Mouse (Mus musculus) gastrocnemius, adult 2 months (tissue): ENCODE data around the gene Abcb6. TPM values are rescaled to one million over a fixed set of nuclear protein-coding genes. Genes with fewer than 3 reads are reported as not detected.

Source experiments
- DNase-seq: peaks from one replicate; pipeline ENCODE4 v3.0.0; 2022
- H3K27ac ChIP-seq: fragments of 200-600 bp; 2 replicates; pipeline ENCODE4 v1.8.1; 2022; ENCODE audit warnings: mild to moderate bottlenecking
- H3K4me3 ChIP-seq: fragments of 200-600 bp; 2 replicates; pipeline ENCODE4 v1.8.1; 2022; ENCODE audit warnings: mild to moderate bottlenecking, moderate library complexity
- CTCF ChIP-seq: fragments of 200-600 bp; IDR thresholded peaks from 2 replicates; pipeline ENCODE4 v1.8.1; 2022; ENCODE audit warnings: antibody characterized with exemption, mild to moderate bottlenecking, moderate library complexity
- intact Hi-C: fragments of 180-260 bp; cut with DNase I; formaldehyde crosslinking; loops from one replicate; pipeline ENCODE4 v1.15.1; 2025
- long read RNA-seq, 2 experiments: library from polyadenylated mRNA; stranded (forward); transcript quantifications; one replicate each; pipeline ENCODE4 v2.0.0; 2021
- total RNA-seq, 2 experiments: library from RNA; stranded (reverse); gene quantifications; 2 replicates each; pipeline ENCODE4 v1.2.3; 2021

Abcb6 gene
- 10 to 100 TPM; 18.9 to 20.4 TPM for total RNA-seq
- long read RNA-seq, experiment 1, transcript Abcb6-201 (19 exons, 2,966 nt), result major isoform, 46 of 50 reads
- long read RNA-seq, experiment 1, partial matches to known transcripts, result 2 of 50 reads
- long read RNA-seq, experiment 1, other reads (novel, unspliced or antisense), result 2 of 50 reads
- long read RNA-seq, experiment 2, transcript Abcb6-201 (19 exons, 2,966 nt), result major isoform, 40 of 48 reads
- long read RNA-seq, experiment 2, partial matches to known transcripts, result 3 of 48 reads
- long read RNA-seq, experiment 2, other reads (novel, unspliced or antisense), result 5 of 48 reads

DNA sequence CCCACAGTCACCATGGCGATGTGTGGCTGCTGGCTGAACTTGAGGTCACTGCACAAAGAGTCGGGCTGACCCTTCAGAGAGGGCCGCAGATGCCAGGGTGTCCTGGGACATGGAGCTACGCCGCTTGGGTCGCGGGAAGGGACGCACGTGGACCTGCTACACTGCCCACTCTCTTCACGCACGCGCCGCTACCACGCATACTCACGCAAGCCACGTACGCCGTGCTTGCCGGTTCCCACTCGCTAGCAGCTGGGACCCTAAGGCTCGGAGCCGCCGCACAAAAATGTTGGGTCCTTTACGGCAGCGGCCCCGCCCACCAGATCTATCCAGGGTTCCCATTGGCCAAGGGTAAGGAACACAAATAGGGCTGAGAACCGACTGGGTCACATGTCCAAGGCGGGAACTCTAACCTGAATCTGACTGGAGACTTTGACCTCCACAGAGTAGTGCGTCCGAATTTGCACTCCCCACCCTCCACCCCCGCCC is at the start of gene Abcb6:
Gene Abcb6 (minus strand): TSS at position 288 of the 486 bp plus-strand sequence.
- no peak for TF ChIP-seq CTCF
- peak within 1 kb of the TSS; percentile 88 for H3K27ac ChIP-seq
- peak within 1 kb of the TSS; percentile 76 for H3K4me3 ChIP-seq
- peak; percentile 91 for DNase-seq
- intact Hi-C loops, result no loop called here

DNA sequence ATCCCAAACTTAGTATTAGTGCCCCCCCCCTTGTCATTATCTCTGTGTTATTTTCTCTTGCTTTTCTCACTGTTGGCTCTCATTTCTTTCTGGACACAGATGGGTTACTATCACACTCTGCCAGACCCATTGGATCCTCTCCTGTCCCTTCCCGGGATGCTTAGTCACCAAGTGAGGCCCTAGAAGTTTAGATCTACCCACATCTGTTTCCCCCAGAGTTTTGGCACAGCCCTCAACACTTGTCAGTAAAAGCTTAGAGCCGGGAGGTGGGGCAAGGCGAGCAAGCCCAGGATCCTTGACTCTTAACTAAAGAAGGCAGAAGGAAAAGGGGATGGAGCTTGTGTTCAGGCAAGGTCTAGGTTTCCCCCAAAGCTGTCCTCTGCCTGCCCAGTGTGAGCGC is 49.0 kb upstream of the Abcb6 start:
- H3K27ac ChIP-seq, result no peak overlapping the region
- no peak for TF ChIP-seq CTCF
- H3K4me3 ChIP-seq, result no peak overlapping the region
- no peak for DNase-seq
- intact Hi-C loops, result no loop called here

DNA sequence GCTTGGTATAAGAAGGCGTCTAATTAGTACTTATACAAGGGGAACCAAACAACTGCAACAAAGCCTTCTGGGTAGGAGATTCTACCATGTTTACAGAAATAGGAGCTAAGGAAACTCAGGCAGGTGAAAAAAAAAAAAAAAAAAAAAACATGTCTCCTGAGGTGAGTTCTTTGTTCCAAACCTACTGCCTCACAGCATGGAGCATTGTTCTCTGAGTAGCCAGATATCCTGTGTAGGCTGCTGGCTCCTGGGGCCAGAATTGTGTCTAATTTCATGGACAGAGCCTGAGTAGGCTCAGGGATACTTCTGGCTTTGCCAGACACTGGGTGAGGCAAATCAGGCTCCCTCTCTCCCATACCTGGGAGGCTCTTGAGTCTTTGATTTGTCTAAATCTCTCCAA is 47.5 kb upstream of the Abcb6 start:
- Histone ChIP-seq H3K27ac (peak overlapping the region; percentile 54), H3K4me3 (no peak overlapping the region)
- DNase-seq, result no peak
- intact Hi-C loops, result no loop called here
- TF ChIP-seq CTCF, result no peak

DNA sequence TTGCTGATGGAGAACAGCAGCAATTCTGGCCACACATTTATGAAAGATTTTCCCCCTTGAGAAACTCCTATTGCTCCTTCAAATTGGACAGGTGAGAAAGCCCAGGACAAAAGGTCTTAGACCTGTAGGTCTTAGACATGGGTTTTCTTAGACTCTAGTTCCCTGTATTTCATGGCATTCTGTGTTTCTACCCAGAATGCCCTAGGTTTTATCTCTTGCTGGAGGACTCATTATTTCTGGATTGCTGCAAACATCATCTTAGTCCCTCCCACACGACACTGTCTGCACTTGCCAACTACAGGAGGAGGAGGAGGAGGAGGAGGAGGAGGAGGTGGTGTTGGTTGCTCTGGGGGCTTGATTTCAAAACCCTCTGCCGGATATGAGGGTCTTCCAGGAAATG is 45.9 kb upstream of the Abcb6 start:
- no peak overlapping the region for H3K27ac ChIP-seq
- no peak overlapping the region for H3K4me3 ChIP-seq
- intact Hi-C loops, result no loop called here
- TF ChIP-seq CTCF, result no peak
- DNase-seq, result no peak

DNA sequence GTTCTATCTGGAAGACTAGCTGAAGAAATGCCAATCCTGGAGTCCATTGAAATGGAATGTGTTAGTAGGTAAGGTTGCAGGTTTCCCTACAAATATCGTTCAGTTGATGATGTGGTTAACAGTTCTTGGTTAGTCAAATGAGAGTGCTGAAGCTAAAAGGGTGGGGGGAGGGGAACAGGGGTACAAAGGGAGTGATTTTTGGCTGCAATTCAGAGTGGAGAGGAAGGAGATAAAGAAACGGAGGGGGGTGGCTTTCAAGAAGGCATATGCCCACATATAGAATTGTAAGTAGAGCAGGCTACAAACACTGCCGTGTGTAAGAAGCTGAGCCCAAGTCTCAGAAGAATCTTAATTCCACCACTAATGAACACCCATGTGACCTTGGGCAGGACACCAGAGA is 45.3 kb upstream of the Abcb6 start:
- Histone ChIP-seq H3K4me3 (no peak overlapping the region), H3K27ac (no peak overlapping the region)
- no peak for TF ChIP-seq CTCF
- intact Hi-C loops, result no loop called here
- no peak for DNase-seq

DNA sequence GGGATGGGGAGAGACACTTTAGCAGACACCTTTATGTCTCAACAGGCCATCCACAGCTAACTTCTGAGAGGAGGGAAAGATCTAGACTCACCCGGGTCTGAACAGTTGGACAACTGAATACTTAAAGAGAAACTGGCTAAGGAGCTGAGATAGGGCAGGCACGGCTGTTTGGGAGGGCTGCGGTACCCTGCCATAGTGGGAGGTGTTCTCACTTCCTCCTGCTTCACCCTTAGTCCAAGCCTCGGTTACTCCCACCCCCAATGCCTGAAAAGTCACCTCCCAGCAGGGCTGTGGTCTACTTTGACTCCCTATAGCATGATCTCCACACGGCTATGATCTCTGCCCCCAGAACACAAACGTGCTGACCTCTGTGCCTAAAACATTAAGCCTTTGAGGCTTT is 43.3 kb upstream of the Abcb6 start:
- DNase-seq, result no peak
- intact Hi-C loops, result no loop called here

DNA sequence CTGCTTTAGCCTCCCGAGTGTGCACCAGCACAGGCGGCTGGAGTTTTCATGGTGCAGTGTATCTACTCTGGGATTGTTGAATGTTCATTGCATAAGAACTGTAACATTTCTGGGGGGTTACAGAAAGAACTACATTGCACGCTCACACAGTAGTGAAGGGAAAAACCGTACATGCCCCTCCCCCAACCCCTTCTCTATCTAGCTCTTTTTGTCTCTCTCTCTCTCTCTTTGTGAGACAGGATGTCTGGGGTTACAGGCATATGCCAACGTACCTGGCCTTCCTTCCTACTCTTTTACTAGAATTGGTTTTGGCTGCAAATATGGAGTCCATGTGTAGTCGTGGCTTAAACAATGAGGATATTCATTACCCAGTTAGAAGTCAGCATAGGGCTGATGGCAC is 42.7 kb upstream of the Abcb6 start:
- no peak for DNase-seq
- H3K27ac ChIP-seq, result no peak overlapping the region
- intact Hi-C loops, result no loop called here
- no peak for TF ChIP-seq CTCF
- H3K4me3 ChIP-seq, result no peak overlapping the region

More for the DNA sequence above, 43.3 kb upstream of the Abcb6 start:
- no peak overlapping the region for H3K27ac ChIP-seq
- no peak overlapping the region for H3K4me3 ChIP-seq
- TF ChIP-seq CTCF, result no peak

DNA sequence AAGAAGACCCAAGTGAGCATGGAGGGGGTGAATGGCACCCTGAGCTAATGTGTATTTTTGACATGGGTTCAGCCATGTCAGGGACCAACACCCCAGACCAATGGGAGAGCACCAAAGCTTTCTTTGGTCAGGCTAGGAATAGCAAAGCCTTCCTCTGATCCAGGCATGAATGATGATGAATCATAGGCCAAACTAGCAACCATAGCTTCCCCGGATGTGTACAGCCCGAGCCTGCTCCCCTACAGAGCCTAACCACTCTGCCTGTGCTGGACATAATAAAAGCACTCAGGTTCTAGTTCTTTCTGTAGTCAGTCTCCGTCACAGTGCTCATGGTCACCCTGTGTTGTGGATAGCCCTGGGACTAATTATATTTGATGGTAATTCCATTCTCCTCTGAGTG is 41.3 kb upstream of the Abcb6 start:
- Histone ChIP-seq H3K4me3 (no peak overlapping the region), H3K27ac (no peak overlapping the region)
- DNase-seq, result no peak
- no peak for TF ChIP-seq CTCF
- intact Hi-C loops, result no loop called here

DNA sequence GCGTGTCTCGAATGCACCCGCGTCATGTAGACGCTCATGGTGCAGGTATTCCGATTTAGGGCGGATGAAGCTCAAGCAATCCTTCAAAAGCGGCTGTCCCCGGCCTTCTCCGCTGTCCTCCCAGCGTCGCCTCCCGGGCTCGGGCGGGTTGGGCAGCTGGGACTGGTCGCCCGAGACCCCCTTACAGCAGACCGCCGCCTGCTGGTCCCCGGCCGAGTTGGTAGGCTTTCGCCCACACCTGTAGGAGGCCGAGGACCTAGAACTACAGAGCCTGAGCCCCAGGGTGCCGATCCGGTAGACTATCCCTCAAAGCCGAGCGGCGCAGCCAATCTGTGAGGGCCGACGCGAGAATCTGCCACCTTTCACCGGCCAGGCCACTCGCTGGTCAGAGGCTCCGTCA is 39.3 kb upstream of the Abcb6 start, which contains the start of gene Tuba4a:
Gene Tuba4a (minus strand): TSS at position 335 of the 400 bp plus-strand sequence.
- peak; percentile 31 for TF ChIP-seq CTCF
- DNase-seq, result peak; percentile 69
- H3K27ac ChIP-seq, result peak within 1 kb of the TSS; percentile 98
- peak within 1 kb of the TSS; percentile 88 for H3K4me3 ChIP-seq
- intact Hi-C loops, result loop anchor here (2.0 kb wide), 1 partner anchor 17 kb away; the partner anchor contains the start of gene Dnajb2

DNA sequence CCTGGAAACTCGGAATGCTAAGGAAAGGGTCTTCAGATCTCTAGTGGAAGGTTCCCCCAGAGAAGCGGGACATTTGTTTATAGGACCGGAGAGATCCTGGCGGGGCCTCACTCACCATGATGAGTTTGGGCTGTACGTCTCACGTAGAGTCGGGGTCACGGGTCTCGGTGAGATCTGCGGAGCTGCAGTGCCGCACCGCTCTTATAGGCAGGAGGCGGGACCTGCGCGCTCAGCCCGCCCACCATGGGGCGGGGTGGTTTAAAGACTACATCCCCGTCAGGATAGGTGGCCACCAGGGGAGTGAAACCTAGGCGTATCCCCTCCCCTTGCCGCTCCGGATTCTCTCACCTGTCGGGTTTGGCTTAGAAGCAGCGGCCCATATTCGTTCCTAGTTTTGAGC is 38.9 kb upstream of the Abcb6 start:
- intact Hi-C loops, result loop anchor here (2.0 kb wide), 1 partner anchor 18 kb away; the partner anchor contains the start of gene Dnajb2
- DNase-seq, result peak; percentile 95
- peak overlapping the region; percentile 88 for H3K4me3 ChIP-seq
- peak; percentile 19; the same call in 1 of the 2 replicates for TF ChIP-seq CTCF
- peak overlapping the region; percentile 98 for H3K27ac ChIP-seq

DNA sequence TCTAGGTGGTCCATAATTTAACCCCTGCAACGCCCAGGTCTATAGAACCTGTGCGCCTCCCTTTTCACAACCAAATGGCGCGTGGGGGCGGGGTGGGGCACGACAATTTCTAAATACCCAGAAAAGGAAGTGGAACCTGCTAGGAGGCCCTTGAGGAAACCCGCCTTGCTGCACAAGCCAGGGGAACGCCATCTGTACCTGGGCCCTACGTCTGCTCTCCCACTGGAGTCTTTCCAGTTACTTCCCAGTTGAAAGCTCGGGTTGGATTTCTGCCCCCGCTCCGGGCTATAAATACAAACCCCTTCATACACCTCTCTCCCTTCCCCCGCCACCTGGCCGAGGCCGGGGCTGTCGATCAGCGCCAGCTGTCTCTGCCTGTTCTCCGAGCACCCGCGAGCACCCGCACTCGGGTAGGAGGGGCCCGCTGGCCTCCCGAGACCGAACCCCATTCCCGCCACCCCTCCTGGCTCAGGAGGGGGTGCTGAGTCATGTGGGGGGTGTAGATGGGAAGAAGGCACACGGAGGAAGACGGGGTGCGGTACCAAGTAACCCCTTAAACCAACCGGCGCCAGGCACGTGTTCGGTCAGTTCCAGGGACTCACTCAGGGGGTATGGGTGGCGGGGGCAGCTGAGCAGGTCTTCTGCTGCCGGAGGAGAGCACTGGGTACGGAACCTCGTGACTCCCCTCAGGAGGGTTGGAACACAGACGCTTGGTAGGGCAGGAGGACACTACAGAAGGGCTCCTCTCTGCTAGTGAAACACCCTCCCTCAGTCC is 38.2 kb upstream of the Abcb6 start:
- DNase-seq, result peak; percentile 95
- TF ChIP-seq CTCF, result no peak
- peak overlapping the region; percentile 88 for H3K4me3 ChIP-seq
- H3K27ac ChIP-seq, result peak overlapping the region; percentile 98
- intact Hi-C loops, result loop anchor here (2.0 kb wide), 1 partner anchor 18 kb away; the partner anchor contains the start of gene Dnajb2

DNA sequence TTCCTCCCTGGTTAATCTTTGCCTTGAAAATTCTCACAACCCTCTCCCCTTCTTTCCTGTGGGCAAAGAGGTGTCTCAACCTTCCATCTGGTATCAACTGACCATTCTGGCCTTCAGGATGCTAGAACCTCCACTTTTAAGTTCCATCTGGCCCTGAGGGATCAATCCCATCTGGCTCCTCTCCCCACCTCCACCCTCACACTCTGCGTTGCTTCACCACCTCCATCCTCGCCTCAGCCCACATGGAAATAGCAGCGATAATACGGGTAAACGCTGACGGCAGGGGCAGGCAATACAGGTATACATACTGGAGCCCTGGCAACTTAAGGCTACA is 37.7 kb upstream of the Abcb6 start:
- intact Hi-C loops, result loop anchor here (2.0 kb wide), 1 partner anchor 19 kb away; the partner anchor contains the start of gene Dnajb2
- Histone ChIP-seq H3K4me3 (peak overlapping the region; percentile 88), H3K27ac (peak overlapping the region; percentile 98)
- no peak for TF ChIP-seq CTCF
- DNase-seq, result no peak
